Mouse (Mus musculus) lung, postnatal 0 days (tissue): Measurements from ENCODE around the gene Sec61a2. TPM values are rescaled to one million over a fixed set of nuclear protein-coding genes. Genes with fewer than 3 reads are reported as not detected.

ENCODE experiments used
- ATAC-seq: fragments of 200-750 bp; cut with Nextera tagmentation; 2 replicates; pipeline ENCODE4 v1.8.0; 2017; ENCODE audit warnings: moderate library complexity
- DNase-seq: peaks from one replicate; pipeline ENCODE4 v3.0.0-alpha.2; 2016; ENCODE audit warnings: low spot score
- H3K27ac ChIP-seq: fragments of 300-500 bp; sonication (generic); 2 replicates; pipeline ENCODE4 v1.5.1; 2014; ENCODE audit warnings: antibody characterized with exemption, mild to moderate bottlenecking, low read length, mixed read lengths
- H3K27me3 ChIP-seq: fragments of 300-500 bp; sonication (generic); replicated peaks from 2 replicates; pipeline ENCODE4 v1.6.1; 2014; ENCODE audit warnings: low read length, mixed read lengths; ENCODE audit not compliant: insufficient read depth
- H3K36me3 ChIP-seq: fragments of 300-500 bp; sonication (generic); 2 replicates; pipeline ENCODE4 v1.6.1; 2014; ENCODE audit warnings: low read length, mixed read lengths; ENCODE audit not compliant: insufficient read depth
- H3K4me1 ChIP-seq: fragments of 300-500 bp; sonication (generic); 2 replicates; pipeline ENCODE4 v1.6.1; 2014; ENCODE audit warnings: antibody characterized with exemption, low read depth, low read length, mixed read lengths; ENCODE audit not compliant: insufficient read depth
- H3K4me2 ChIP-seq: fragments of 300-500 bp; sonication (generic); replicated peaks from 2 replicates; pipeline ENCODE4 v1.6.1; 2014; ENCODE audit warnings: low read depth, mild to moderate bottlenecking, low read length, moderate library complexity, mixed read lengths
- H3K4me3 ChIP-seq: fragments of 300-500 bp; sonication (generic); 2 replicates; pipeline ENCODE4 v1.5.1; 2014; ENCODE audit warnings: low read depth, low read length
- H3K9ac ChIP-seq: fragments of 300-500 bp; sonication (generic); replicated peaks from 2 replicates; pipeline ENCODE4 v1.6.1; 2014; ENCODE audit warnings: low read depth, mild to moderate bottlenecking
- H3K9me3 ChIP-seq: fragments of 300-500 bp; sonication (generic); 2 replicates; pipeline ENCODE4 v1.6.1; 2016; ENCODE audit warnings: low read length, mixed read lengths
- CTCF ChIP-seq: IDR thresholded peaks from 2 replicates; pipeline ENCODE4 v1.5.1; 2016; ENCODE audit warnings: antibody characterized with exemption, mild to moderate bottlenecking
- EP300 ChIP-seq: IDR thresholded peaks from 2 replicates; pipeline ENCODE4 v1.6.1; 2016; ENCODE audit warnings: antibody characterized with exemption, mild to moderate bottlenecking, control low read depth
- WGBS: fragments of 180-500 bp; shearing (Covaris S2); extraction: QIAGEN DNeasy Blood & Tissue Kit; methylation state at CpG from one replicate; pipeline ENCODE4 v1.1.7; 2014; 5-methylcytosine and 5-hydroxymethylcytosine counted together
- polyA plus RNA-seq: library from polyadenylated mRNA; unstranded; fragments of >200 nt; fragmentation: Nextera tagmentation; extraction: Ambion mirVana; gene quantifications from 2 replicates; pipeline ENCODE4 v1.2.1, GENCODE M21; 2015

Sec61a2 gene
- polyA plus RNA-seq, 1 experiment from 2014 or later, result 19.2 TPM

- TF ChIP-seq EP300 (no peak), CTCF (no peak)
- H3K36me3 ChIP-seq, result no peaks in the 10 kb centered on the region
- 27% methylated on average over 11 of the region's 11 CpGs for WGBS
- H3K27me3 ChIP-seq, result no peaks in the 10 kb centered on the region
- peak overlapping the region; percentile 72 for H3K4me3 ChIP-seq
- H3K9me3 ChIP-seq, result no peaks in the 10 kb centered on the region
- DNase-seq (peak; percentile 64), ATAC-seq (no peak)
- H3K4me2 ChIP-seq, result peak overlapping the region; percentile 85
- H3K4me1 ChIP-seq, result no peaks in the 10 kb centered on the region
- H3K9ac ChIP-seq, result peak overlapping the region; percentile 81
- H3K27ac ChIP-seq, result no peak overlapping the region
These were observed 936 bp downstream of the Sec61a2 start for GRCm38 (mm10) chr2:5894296-5894695.

GRCm38 (mm10) chr2:5889412-5889811 is 5.8 kb downstream of the Sec61a2 start:
- WGBS, result 68% methylated on average over 2 of the region's 2 CpGs
- Histone ChIP-seq H3K4me2 (no peak overlapping the region), H3K4me1 (no peaks in the 10 kb centered on the region), H3K36me3 (peaks cover 23% of the 10 kb centered on the region), H3K27me3 (no peaks in the 10 kb centered on the region), H3K27ac (no peak overlapping the region), H3K4me3 (no peak overlapping the region), H3K9ac (no peak overlapping the region), H3K9me3 (no peaks in the 10 kb centered on the region)
- DNase-seq, result no peak
- ATAC-seq, result no peak
- no peak for TF ChIP-seq EP300
- no peak for TF ChIP-seq CTCF

GRCm38 (mm10) chr2:5888865-5889264 is 6.4 kb downstream of the Sec61a2 start:
- Histone ChIP-seq H3K9me3 (no peaks in the 10 kb centered on the region), H3K27ac (no peak overlapping the region), H3K36me3 (peaks cover 23% of the 10 kb centered on the region), H3K4me2 (no peak overlapping the region), H3K4me3 (no peak overlapping the region), H3K27me3 (no peaks in the 10 kb centered on the region), H3K4me1 (no peaks in the 10 kb centered on the region), H3K9ac (no peak overlapping the region)
- TF ChIP-seq CTCF, result no peak
- no peak for TF ChIP-seq EP300
- ATAC-seq (no peak), DNase-seq (no peak)
- 82% methylated on average over 5 of the region's 5 CpGs for WGBS

- Histone ChIP-seq H3K36me3 (peaks cover 26% of the 10 kb centered on the region; the same call in 1 of the 2 replicates), H3K9ac (no peak overlapping the region), H3K27ac (no peak overlapping the region), H3K4me3 (no peak overlapping the region), H3K27me3 (no peaks in the 10 kb centered on the region), H3K9me3 (no peaks in the 10 kb centered on the region), H3K4me1 (no peaks in the 10 kb centered on the region), H3K4me2 (no peak overlapping the region)
- WGBS, result 74% methylated on average over 3 of the region's 3 CpGs
- no peak for TF ChIP-seq CTCF
- TF ChIP-seq EP300, result no peak
- ATAC-seq, result no peak
- no peak for DNase-seq
These were observed 17.8 kb downstream of the Sec61a2 start for GRCm38 (mm10) chr2:5877446-5877845.

DNA sequence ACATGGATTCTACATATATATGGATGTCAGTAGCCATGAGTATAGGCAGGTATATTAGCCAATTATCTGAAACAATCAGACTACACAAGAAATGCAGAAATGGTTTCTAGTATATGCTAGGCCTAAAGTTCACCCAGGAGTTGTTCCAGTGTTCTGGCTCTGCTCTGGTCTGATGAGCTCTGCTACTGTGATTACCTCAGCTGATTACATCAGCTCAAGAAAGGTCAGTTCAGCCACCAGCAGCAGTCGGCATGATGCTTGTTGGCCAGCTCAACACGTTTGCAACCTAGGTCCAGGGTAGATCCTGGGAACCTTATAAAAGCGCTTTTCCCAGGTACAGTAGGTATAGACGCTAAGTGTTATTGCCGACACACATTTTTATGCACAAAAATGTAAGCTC is 25.5 kb downstream of the Sec61a2 start:
- Histone ChIP-seq H3K9me3 (no peaks in the 10 kb centered on the region), H3K4me2 (no peak overlapping the region), H3K9ac (no peak overlapping the region), H3K4me3 (no peak overlapping the region), H3K4me1 (no peaks in the 10 kb centered on the region), H3K36me3 (peaks cover 23% of the 10 kb centered on the region), H3K27ac (no peak overlapping the region), H3K27me3 (no peaks in the 10 kb centered on the region)
- ATAC-seq (no peak), DNase-seq (no peak)
- TF ChIP-seq EP300 (no peak), CTCF (no peak)
- WGBS, result 89% methylated on average over 5 of the region's 5 CpGs

- 78% methylated on average over 2 of the region's 2 CpGs for WGBS
- TF ChIP-seq CTCF, result no peak
- TF ChIP-seq EP300, result no peak
- no peak overlapping the region for H3K27ac ChIP-seq
- peaks cover 19% of the 10 kb centered on the region for H3K36me3 ChIP-seq
- no peak for DNase-seq
- no peak for ATAC-seq
- no peak overlapping the region for H3K9ac ChIP-seq
- no peak overlapping the region for H3K4me2 ChIP-seq
- H3K9me3 ChIP-seq, result no peaks in the 10 kb centered on the region
- H3K4me3 ChIP-seq, result no peak overlapping the region
- H3K4me1 ChIP-seq, result no peaks in the 10 kb centered on the region
- H3K27me3 ChIP-seq, result no peaks in the 10 kb centered on the region
These were observed 27.6 kb downstream of the Sec61a2 start for GRCm38 (mm10) chr2:5867681-5868080.

GRCm38 (mm10) chr2:5862834-5863233 is 32.4 kb downstream of the Sec61a2 start, which contains the start of gene Gm13199:
Gene Gm13199, minus strand, starts transcription at chr2:5862934.
- Histone ChIP-seq H3K4me2 (no peak within 1 kb of the TSS), H3K9me3 (no peaks in the 10 kb centered on the region), H3K4me3 (no peak within 1 kb of the TSS), H3K4me1 (no peaks in the 10 kb centered on the region), H3K9ac (no peak within 1 kb of the TSS), H3K27ac (no peak within 1 kb of the TSS), H3K27me3 (no peaks in the 10 kb centered on the region), H3K36me3 (peaks cover 18% of the 10 kb centered on the region; the same call in 1 of the 2 replicates)
- no peak for TF ChIP-seq EP300
- TF ChIP-seq CTCF, result no peak
- DNase-seq (no peak), ATAC-seq (no peak)
- WGBS, result 86% methylated on average over 3 of the region's 3 CpGs
